Mouse (Mus musculus): Measurements from ENCODE around the gene Elovl2. TPM values are rescaled to one million over a fixed set of nuclear protein-coding genes. Genes with fewer than 3 reads are reported as not detected.
A peak's percentile ranks its signal among the peaks of the same experiment; 100 is the strongest.
"Not testable (repeated sequence)": the region's sequence is repeated elsewhere in the genome, so short reads cannot be mapped to it uniquely, and the experiment has no call there.

Gene Elovl2
- polyA plus RNA-seq (2015; fragmentation: Nextera tagmentation; extraction: Ambion mirVana) = 304 and 314 TPM in 2 replicates

DNA sequence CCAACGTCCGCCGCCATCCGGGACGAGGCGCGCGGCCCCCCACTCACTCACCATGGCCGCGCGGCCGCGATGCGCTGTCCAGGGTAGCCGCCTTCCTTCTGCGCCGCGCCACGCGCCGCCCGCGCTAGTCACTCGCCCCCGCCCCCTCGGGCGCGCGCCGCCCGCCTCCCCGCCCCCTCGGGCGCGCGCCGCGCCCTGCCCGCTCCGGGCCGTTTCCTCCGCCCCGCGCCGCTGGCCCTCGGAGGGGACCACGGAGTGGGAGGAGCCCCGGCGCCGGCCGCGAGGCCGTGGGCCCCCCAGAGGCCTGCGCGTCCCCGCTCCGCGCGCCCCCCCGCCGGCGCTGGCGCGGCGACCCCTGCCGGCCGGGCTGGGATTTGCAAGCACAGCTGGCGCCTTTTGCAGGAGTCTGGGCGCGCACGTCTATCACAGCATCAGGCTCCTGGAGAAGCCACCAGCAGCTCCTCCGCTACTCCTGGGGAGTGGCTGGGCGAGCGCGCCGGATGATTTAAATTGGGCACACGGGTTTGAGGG is at the start of gene Elovl2:
Gene Elovl2 (minus strand): TSS at position 102 of the 531 bp plus-strand sequence.
- TF ChIP-seq CTCF (IDR thresholded peaks at IDR 0.05; ENCODE audit: low read depth) (peak; percentile 58), EP300 (IDR thresholded peaks at IDR 0.05; ENCODE audit: low read depth) (no peak)
- DNase-seq (peak; percentile 82), ATAC-seq (peak; percentile 88)
- WGBS (ENCODE audit: insufficient replicate concordance) = 7% methylated on average over 47 of the region's 77 CpGs
- Histone ChIP-seq H3K27me3 (ENCODE audit: insufficient read depth, low read length) (peaks cover 5% of the 10 kb centered on the region; the same call in 1 of the 2 replicates), H3K9me3 (ENCODE audit: low read length) (peaks cover 14% of the 10 kb centered on the region; the same call in 1 of the 2 replicates), H3K4me2 (ENCODE audit: low read depth, low read length) (peak within 1 kb of the TSS; percentile 70), H3K4me3 (ENCODE audit: low read depth, low read length) (peak within 1 kb of the TSS; percentile 64), H3K9ac (replicated peaks) (peak within 1 kb of the TSS; percentile 78), H3K36me3 (replicated peaks; ENCODE audit: insufficient read depth, low read length) (no peaks in the 10 kb centered on the region), H3K27ac (ENCODE audit: low read depth) (peak within 1 kb of the TSS; percentile 79), H3K4me1 (ENCODE audit: insufficient read depth) (no peaks in the 10 kb centered on the region)

DNA sequence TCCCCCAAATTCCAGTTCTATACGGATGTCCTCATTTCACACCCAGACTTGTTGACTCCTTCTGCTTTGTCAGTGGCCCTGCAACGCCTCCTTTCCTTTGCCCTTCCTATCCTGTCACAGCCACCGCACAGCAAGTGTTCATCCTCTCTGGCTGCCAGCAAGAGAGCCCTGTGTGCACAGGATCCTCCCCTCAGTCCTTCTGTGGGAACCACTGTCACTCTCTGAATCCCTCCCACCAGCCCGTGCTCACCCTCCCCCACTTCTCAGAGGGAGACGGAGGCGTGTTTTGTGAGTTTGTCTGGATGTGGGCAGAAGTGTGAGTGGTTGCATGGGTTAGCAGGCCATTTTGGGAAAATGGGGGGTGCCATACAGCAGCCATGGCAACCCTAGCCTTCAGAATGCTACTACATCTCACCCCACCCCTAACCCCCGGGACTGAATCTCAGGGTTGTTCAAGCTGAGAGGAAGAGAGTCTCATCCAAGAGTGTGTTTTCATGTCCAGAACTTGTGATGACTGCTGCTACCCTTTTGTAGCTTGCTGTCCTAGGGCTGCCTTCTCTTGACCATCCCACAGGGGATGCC is 47.7 kb upstream of the Elovl2 start:
- H3K27ac ChIP-seq (ENCODE audit: low read depth) = no peak overlapping the region
- TF ChIP-seq EP300 (IDR thresholded peaks at IDR 0.05; ENCODE audit: low read depth) = no peak
- TF ChIP-seq CTCF (IDR thresholded peaks at IDR 0.05; ENCODE audit: low read depth) = no peak
- H3K27me3 ChIP-seq (ENCODE audit: insufficient read depth, low read length) = no peaks in the 10 kb centered on the region
- no peaks in the 10 kb centered on the region for H3K36me3 ChIP-seq (replicated peaks; ENCODE audit: insufficient read depth, low read length)
- H3K4me1 ChIP-seq (ENCODE audit: insufficient read depth) = no peaks in the 10 kb centered on the region
- no peak overlapping the region for H3K9ac ChIP-seq (replicated peaks)
- H3K9me3 ChIP-seq (ENCODE audit: low read length) = no peaks in the 10 kb centered on the region
- WGBS (ENCODE audit: insufficient replicate concordance) = 48% methylated on average over 7 of the region's 7 CpGs
- H3K4me3 ChIP-seq (ENCODE audit: low read depth, low read length) = no peak overlapping the region
- no peak for DNase-seq
- H3K4me2 ChIP-seq (ENCODE audit: low read depth, low read length) = no peak overlapping the region
- no peak for ATAC-seq

DNA sequence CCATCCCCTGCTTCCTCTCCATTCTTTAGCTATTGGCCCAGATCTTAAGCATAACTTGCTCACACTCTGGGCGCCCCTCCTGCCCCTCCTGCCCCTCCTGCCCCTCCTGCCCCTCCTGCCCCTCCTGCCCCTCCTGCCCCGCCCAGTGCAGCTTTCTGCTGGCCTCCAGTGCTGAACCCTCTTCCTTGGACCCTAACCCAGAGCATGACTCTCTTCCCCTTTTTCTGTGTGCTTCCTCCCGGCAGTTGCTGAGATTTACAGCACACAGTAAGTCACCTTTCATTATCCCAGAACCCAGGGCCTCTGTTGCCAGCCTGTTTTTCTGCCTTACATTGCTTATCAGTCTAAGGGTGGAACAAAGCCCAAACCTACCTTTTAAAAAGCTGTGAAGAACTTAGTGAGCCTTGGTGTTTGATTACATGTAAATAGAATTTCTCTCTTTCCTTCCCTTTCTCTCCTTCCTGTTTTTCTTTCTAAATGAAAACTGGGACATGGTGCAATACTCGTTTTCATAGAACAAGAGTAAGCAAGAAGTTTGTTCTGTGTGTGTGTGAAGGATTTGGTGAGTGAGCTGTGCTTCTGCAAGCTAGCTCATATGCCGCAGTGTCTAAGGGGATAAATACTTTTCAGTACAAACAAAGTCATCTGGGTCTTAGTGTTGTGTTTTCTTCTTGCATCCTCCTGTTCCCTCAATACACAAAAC is 43.2 kb upstream of the Elovl2 start:
- WGBS (ENCODE audit: insufficient replicate concordance) = 55% methylated on average over 5 of the region's 5 CpGs
- Histone ChIP-seq H3K9ac (replicated peaks) (no peak overlapping the region), H3K4me1 (ENCODE audit: insufficient read depth) (no peaks in the 10 kb centered on the region), H3K4me2 (ENCODE audit: low read depth, low read length) (no peak overlapping the region), H3K9me3 (ENCODE audit: low read length) (no peaks in the 10 kb centered on the region), H3K4me3 (ENCODE audit: low read depth, low read length) (no peak overlapping the region), H3K27me3 (ENCODE audit: insufficient read depth, low read length) (no peaks in the 10 kb centered on the region), H3K27ac (ENCODE audit: low read depth) (0 out of 2 replicates have a peak overlapping the region, but pooled peaks have one; percentile 35), H3K36me3 (replicated peaks; ENCODE audit: insufficient read depth, low read length) (no peaks in the 10 kb centered on the region)
- DNase-seq = no peak
- no peak for ATAC-seq
- no peak for TF ChIP-seq CTCF (IDR thresholded peaks at IDR 0.05; ENCODE audit: low read depth)
- no peak for TF ChIP-seq EP300 (IDR thresholded peaks at IDR 0.05; ENCODE audit: low read depth)

DNA sequence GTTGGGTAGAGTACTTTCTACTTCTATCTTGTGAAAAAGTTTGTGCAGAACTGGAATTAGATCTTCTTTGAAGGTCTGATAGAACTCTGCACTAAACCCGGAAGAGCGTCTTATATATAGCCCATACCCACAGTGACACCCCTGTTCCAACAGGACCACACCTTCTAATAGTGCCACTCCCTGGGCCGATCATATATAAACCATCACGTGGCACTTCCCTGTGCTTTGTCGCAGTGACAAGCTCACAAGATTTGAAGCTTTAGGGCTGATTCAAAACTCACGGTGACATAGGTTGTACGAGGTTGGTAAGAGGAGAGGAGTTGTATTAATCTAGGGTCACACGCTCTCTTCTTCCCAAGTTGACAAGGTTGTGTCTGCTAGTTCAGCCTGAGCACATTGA is 41.4 kb upstream of the Elovl2 start:
- whole genome bisulfite sequencing (ENCODE audit: insufficient replicate concordance) = 83% methylated on average over 8 of the region's 8 CpGs
- not testable (repeated sequence) for H3K27ac ChIP-seq (ENCODE audit: low read depth); ATAC-seq

DNA sequence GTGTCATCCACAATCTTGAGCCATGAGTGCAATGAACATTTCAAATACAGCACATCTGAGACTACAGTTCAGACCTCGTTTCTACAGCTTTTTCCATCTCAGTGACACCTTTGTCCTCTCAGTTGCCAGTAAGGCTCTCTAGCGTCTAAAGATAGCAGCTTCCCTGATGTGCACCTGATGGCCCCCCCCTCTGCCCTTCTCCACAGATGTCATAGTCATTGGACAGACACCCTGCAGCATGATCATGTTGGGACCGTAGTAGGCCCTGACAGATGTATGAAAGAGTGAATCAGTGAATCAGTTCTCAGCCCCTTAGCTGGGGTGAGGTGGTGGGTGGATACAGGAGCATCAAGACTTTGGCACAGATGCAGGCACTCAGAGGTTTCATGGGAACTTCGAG is 37.6 kb upstream of the Elovl2 start:
- no peaks in the 10 kb centered on the region for H3K36me3 ChIP-seq (replicated peaks; ENCODE audit: insufficient read depth, low read length)
- H3K4me3 ChIP-seq (ENCODE audit: low read depth, low read length) = no peak overlapping the region
- no peak overlapping the region for H3K27ac ChIP-seq (ENCODE audit: low read depth)
- no peaks in the 10 kb centered on the region for H3K9me3 ChIP-seq (ENCODE audit: low read length)
- no peak overlapping the region for H3K4me2 ChIP-seq (ENCODE audit: low read depth, low read length)
- ATAC-seq = no peak
- H3K9ac ChIP-seq (replicated peaks) = no peak overlapping the region
- DNase-seq = no peak
- no peaks in the 10 kb centered on the region for H3K4me1 ChIP-seq (ENCODE audit: insufficient read depth)
- WGBS (ENCODE audit: insufficient replicate concordance) = 71% methylated on average over 4 of the region's 4 CpGs
- TF ChIP-seq EP300 (IDR thresholded peaks at IDR 0.05; ENCODE audit: low read depth) (no peak), CTCF (IDR thresholded peaks at IDR 0.05; ENCODE audit: low read depth) (no peak)
- H3K27me3 ChIP-seq (ENCODE audit: insufficient read depth, low read length) = no peaks in the 10 kb centered on the region

More for the DNA sequence above, 41.4 kb upstream of the Elovl2 start:
- H3K27me3 ChIP-seq (ENCODE audit: insufficient read depth, low read length); H3K9ac ChIP-seq (replicated peaks); DNase-seq; H3K4me3 ChIP-seq (ENCODE audit: low read depth, low read length); H3K4me1 ChIP-seq (ENCODE audit: insufficient read depth); H3K9me3 ChIP-seq (ENCODE audit: low read length); H3K36me3 ChIP-seq (replicated peaks; ENCODE audit: insufficient read depth, low read length); H3K4me2 ChIP-seq (ENCODE audit: low read depth, low read length): not testable (repeated sequence)

DNA sequence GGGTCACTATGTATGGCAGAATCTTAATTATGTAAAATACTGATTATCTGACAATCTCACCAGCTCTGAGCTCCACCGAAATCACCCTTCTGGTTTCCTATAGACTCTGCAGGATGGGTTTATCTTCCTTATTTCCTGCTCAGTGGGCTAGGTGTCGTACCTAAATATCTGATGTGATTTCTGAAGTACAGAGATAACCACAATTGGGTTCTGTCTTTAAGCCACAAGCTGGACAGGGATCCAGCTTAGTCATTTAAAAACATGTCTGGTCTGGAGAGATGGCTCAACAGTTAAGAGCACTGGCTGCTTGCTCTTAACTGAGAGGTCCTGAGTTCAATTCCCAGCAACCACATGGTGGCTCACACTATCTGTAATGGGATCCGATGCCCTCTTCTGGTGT is 36.8 kb upstream of the Elovl2 start:
- Histone ChIP-seq H3K4me2 (ENCODE audit: low read depth, low read length) (no peak overlapping the region), H3K4me1 (ENCODE audit: insufficient read depth) (peaks cover 1% of the 10 kb centered on the region), H3K4me3 (ENCODE audit: low read depth, low read length) (no peak overlapping the region), H3K36me3 (replicated peaks; ENCODE audit: insufficient read depth, low read length) (no peaks in the 10 kb centered on the region), H3K27ac (ENCODE audit: low read depth) (no peak overlapping the region), H3K27me3 (ENCODE audit: insufficient read depth, low read length) (no peaks in the 10 kb centered on the region), H3K9me3 (ENCODE audit: low read length) (no peaks in the 10 kb centered on the region), H3K9ac (replicated peaks) (no peak overlapping the region)
- no peak for ATAC-seq
- WGBS (ENCODE audit: insufficient replicate concordance) = 69% methylated on average over 3 of the region's 3 CpGs
- no peak for DNase-seq
- no peak for TF ChIP-seq EP300 (IDR thresholded peaks at IDR 0.05; ENCODE audit: low read depth)
- no peak for TF ChIP-seq CTCF (IDR thresholded peaks at IDR 0.05; ENCODE audit: low read depth)
